Mouse (Mus musculus) T-helper 17 cell (primary cell): Measurements from ENCODE around the gene Zfp467.

Experiments used
- in situ Hi-C, 2 experiments: fragments of 300-600 bp; cut with MboI, MseI; formaldehyde crosslinking; loops; 1 replicate in 1 of 2; 2 replicates in 1 of 2; pipeline ENCODE4 v1.15.1; 2025; ENCODE audit warnings: high pct_unique_total_duplicates in 2 of 2

Zfp467 gene

GRCm38 (mm10) chr6:48411193-48412092 is 34.2 kb downstream of the Zfp467 start:
- in situ Hi-C loops: no loop called here

- in situ Hi-C loops: no loop called here
Measured at GRCm38 (mm10) chr6:48410551-48410950, 35.1 kb downstream of the Zfp467 start.

GRCm38 (mm10) chr6:48409726-48410343 is 35.8 kb downstream of the Zfp467 start:
- in situ Hi-C loops: no loop called here

- in situ Hi-C loops: no loop called here
Measured at GRCm38 (mm10) chr6:48404071-48404470, 41.6 kb downstream of the Zfp467 start.

- in situ Hi-C loops: loop anchor here in 1 of 2 experiments (10.0 kb wide), 1 partner anchor 745 kb away; no protein-coding TSS in a partner anchor
Measured at GRCm38 (mm10) chr6:48399906-48400305, 45.7 kb downstream of the Zfp467 start.

GRCm38 (mm10) chr6:48397336-48397735 is 48.3 kb downstream of the Zfp467 start:
- in situ Hi-C loops: loop anchor here in 1 of 2 experiments (10.0 kb wide), 1 partner anchor 743 kb away; no protein-coding TSS in a partner anchor

GRCm38 (mm10) chr6:48396686-48397085 is 48.9 kb downstream of the Zfp467 start:
- in situ Hi-C loops: loop anchor here in 1 of 2 experiments (10.0 kb wide), 1 partner anchor 742 kb away; no protein-coding TSS in a partner anchor

- in situ Hi-C loops: loop anchor here in 1 of 2 experiments (10.0 kb wide), 1 partner anchor 741 kb away; no protein-coding TSS in a partner anchor
Measured at GRCm38 (mm10) chr6:48396008-48396595, 49.5 kb downstream of the Zfp467 start.

GRCm38 (mm10) chr6:48395105-48396007 is 50.3 kb downstream of the Zfp467 start, which contains the start of gene Krba1:
Krba1 (plus strand) TSS chr6:48395586.
- in situ Hi-C loops: loop anchor here in 1 of 2 experiments (10.0 kb wide), 1 partner anchor 741 kb away; no protein-coding TSS in a partner anchor

- in situ Hi-C loops: loop anchor here in 1 of 2 experiments (10.0 kb wide), 1 partner anchor 739 kb away; no protein-coding TSS in a partner anchor
Measured at GRCm38 (mm10) chr6:48393811-48394210, 51.8 kb downstream of the Zfp467 start.

- in situ Hi-C loops: no loop called here
Measured at GRCm38 (mm10) chr6:48388221-48388620, 57.4 kb downstream of the Zfp467 start.
